Mouse (Mus musculus) mouse embryonic stem cell (cell line): ENCODE measurements around the gene Gm20604.

ENCODE experiments used
- in situ Hi-C, 2 experiments: fragments of 300-500 bp; cut with MboI; formaldehyde crosslinking; loops; 1 replicate in 1 of 2; 3 replicates in 1 of 2; pipeline ENCODE4 v1.14.3; 2019 to 2020; ENCODE audit warnings: low sequenced_read_pairs in 2 of 2, low pct_unique_long_range_greater_than_20kb in 1 of 2, mixed read lengths in 1 of 2; ENCODE audit not compliant: unreplicated experiment in 1 of 2

The Gm20604 gene

DNA sequence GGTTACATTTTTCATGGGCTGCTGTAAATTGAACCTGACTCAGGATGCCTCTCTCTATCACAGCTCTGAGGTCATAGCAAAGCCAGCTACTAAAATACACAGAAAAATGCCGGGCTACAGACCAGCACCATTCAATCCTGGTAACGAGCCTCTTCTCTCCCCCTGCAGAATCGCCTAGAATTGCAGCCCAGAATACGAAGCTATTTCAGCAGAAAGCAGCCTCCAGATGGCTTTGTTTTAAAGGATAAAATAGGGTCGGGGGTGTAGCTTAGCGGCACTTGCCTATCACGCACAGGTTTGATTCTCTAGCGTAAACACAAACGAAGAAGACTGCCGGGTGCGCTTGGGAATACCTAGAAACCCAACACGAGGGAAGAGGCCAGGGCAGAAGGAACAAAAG, 58.0 kb downstream of the Gm20604 start:
- in situ Hi-C loops = no loop called here

DNA sequence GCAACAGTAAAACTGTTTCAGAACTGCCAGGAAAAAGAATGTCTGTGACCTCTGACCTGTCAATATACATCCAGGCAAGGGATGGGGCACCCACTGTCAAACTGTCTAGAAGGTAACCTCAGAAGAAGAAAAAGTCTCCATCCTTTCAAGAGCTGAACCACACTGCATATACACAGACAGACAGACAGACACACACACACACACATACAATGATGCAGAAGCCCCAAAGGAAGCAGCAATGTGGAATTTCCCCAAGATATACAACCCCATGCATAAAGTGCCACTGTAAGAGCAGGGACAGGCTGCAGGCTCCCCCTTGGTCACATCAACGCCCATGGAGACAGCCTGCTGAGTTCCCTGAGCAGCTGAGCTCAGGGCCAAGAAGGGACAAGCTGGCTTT, 59.3 kb downstream of the Gm20604 start:
- in situ Hi-C loops = no loop called here

DNA sequence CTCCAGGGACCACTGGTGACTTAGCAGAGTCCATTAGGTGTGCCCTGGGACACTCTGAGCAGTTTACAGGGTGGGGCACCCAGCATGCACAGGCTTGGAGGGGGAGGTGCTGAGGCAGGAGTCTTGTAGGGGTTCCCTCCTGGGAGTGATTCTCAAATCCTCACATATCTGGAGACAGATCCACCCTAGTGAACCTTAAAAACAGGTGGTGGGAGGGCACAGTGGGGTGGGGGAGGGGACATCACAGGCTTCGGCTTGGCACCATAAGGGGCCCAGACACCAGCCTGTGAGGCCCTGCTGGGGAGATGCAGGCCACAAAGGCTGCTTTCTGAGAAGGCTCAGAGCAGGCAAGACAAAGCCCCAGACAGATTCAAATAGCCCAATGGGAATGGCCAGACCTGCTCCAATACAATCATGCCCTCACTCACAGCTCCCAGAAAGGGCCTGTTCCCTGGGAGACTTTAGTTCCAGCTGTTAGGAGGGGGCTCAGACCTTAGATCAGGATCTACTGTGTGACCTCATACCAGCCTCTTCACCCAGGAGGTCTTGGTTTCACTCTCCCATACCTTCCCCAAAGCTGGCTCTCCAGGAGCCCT, 60.3 kb downstream of the Gm20604 start:
- in situ Hi-C loops = no loop called here

GRCm38 (mm10) chr12:102697381-102697780, 61.1 kb downstream of the Gm20604 start:
- in situ Hi-C loops = no loop called here

DNA sequence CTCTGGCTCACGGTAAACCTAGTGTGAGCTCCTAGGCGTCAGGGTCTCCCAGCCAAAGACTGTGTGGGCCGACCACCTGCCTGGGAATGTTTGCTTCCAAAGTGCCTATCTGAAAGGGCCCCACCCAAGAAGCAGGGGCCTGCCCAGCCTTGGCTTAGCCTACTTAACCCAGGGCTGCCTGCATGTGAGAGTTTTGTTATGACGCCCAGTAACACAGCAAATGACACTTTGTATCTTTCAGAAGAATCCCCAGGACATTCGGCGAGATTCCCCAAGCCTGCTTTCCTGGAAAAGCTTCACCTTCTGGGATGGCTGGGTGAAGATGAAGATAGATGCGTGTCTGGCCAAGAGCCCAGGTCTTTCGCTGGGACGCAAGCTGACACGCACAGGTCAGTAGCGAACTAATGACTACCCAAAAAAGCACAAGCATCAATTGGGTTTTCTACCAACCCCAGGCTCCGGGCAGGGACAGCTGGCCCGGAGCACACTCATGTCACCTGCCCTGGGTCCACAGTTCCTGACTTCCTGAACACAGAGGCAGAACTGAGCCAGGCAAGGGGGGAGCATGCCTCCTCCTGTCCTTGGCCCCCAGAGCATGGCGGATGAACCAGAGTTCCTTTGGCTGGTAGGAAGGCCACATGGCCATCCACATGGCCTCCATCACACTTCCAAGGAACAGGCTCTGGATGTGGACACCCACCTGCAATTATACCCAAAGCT, 61.7 kb downstream of the Gm20604 start:
- in situ Hi-C loops = no loop called here

GRCm38 (mm10) chr12:102695369-102696239, 62.9 kb downstream of the Gm20604 start:
- in situ Hi-C loops = no loop called here

DNA sequence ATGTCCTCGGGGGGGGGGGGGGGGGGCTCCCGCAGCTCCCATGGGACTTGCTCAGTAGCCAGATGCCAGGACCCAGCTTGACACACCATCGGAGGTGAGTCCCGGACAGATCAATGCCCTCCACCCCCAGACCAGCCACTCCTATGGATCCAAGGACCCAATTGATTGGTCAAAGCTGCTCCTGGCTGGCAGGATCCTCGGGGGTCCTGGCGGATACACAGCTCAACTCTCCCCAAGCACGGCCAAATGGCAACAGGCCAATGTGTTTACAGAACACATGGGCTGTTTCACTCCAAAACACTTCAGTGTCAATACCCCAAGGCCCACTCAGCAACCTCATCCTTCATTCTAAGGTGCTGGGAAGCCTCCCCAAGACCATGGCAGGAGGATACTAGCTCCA, 66.7 kb downstream of the Gm20604 start:
- in situ Hi-C loops = no loop called here
